Mouse (Mus musculus): Measurements from ENCODE around the gene Krtap27-1.

GRCm38 (mm10) chr16:88720031-88720430 is 48.6 kb upstream of the Krtap27-1 start:
- no peak for TF ChIP-seq USF1 (IDR thresholded peaks at IDR 0.05; ENCODE audit: low read depth)
- TF ChIP-seq POLR2A (IDR thresholded peaks at IDR 0.05; ENCODE audit: insufficient read length, low read depth): no peak
- TF ChIP-seq MYOG (IDR thresholded peaks at IDR 0.05; ENCODE audit: control insufficient read depth in 1 of 3, insufficient read depth in 1 of 3, insufficient read length in 2 of 3, low read depth in 2 of 3): no peak
- no peak for TF ChIP-seq CEBPB (IDR thresholded peaks at IDR 0.05; ENCODE audit: insufficient read depth, poor library complexity, severe bottlenecking)
- no peak for TF ChIP-seq TCF3 (IDR thresholded peaks at IDR 0.05; ENCODE audit: insufficient read length, low read depth)
- TF ChIP-seq POLR2AphosphoS2 (IDR thresholded peaks at IDR 0.05; ENCODE audit: insufficient read length, low read depth): no peak
- TF ChIP-seq E2F4 (IDR thresholded peaks at IDR 0.05; ENCODE audit: insufficient read depth): no peak
- no peak for TF ChIP-seq MAX (IDR thresholded peaks at IDR 0.05; ENCODE audit: low read depth)
- TF ChIP-seq TCF12 (IDR thresholded peaks at IDR 0.05; ENCODE audit: insufficient read depth, poor library complexity, severe bottlenecking): no peak
- TF ChIP-seq MYOD1 (IDR thresholded peaks at IDR 0.05; ENCODE audit: control insufficient read depth in 1 of 3, insufficient read length in 2 of 3, low read depth in 2 of 3): no peak
- no peak for TF ChIP-seq SRF (IDR thresholded peaks at IDR 0.05; ENCODE audit: control insufficient read depth, insufficient read length, low read depth)
- no peak for TF ChIP-seq REST (IDR thresholded peaks at IDR 0.05; ENCODE audit: insufficient read depth, insufficient read length)

Measured in myocyte (in vitro differentiated cells).